Mouse (Mus musculus) T-cell, adult 2 months (primary cell): Measurements from ENCODE around the gene Fosl1.
"Not testable (repeated sequence)": the region's sequence is repeated elsewhere in the genome, so short reads cannot be mapped to it uniquely, and the experiment has no call there.

ENCODE experiments used
- DNase-seq: peaks from one replicate; pipeline ENCODE4 v3.0.0; 2022; ENCODE audit warnings: low spot score

Gene Fosl1

DNA sequence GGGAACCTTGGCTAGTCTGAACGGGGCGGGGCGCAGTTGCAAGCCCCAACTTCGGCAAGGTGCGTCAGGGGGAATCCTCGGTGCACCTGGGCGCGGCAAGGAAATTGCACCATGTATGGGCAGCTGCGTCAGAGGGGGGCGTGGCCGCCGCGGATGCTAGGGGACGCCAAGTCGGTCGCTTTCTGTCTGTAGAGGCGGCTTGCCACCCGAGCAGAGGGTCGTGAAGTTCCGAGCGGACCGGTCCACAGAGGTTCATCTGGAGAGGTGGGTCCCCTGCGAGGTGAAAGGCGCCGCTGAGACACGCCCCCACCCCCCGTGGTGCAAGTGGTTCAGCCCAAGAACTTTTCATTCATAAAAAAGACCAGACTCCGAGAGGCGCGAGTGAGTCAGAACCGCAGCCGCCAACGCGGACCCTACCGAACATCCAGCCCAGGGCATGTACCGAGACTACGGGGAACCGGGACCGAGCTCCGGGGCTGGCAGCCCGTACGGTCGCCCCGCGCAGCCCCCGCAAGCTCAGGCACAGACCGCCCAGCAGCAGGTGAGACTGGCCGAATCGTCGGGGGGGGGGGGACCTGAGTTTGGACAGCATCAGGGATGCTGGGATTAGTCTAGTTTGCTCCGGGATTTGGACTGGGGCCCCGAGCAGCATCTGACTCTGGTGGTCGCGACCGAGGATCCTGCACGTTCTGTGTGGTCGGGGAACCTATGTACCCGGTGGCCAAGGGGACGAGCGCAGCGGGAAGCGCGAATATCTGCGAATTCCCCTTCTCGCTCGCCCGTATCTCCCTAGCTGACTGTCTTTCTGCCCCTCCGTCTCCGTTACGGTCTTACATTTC is at the start of gene Fosl1:
Gene Fosl1, plus strand, starts transcription at position 33 of the 839 bp plus-strand sequence.
- peak; percentile 88 for DNase-seq

DNA sequence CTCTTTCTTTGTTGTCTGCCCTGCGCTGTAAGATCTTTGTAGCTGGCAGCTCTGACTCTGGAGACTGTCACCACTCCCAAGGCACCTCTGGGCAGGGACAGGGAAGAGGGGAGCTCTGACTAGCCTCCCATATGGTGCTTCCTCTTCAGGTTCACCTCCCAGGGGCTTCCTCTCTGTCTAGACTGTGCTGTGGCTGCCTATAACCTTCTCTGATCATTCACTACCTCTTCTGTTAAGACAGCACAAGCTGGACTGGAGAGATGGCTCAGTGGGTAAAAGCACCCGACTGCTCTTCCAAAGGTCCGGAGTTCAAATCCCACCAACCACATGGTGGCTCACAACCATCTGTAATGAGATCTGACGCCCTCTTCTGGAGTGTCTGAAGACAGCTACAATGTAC is 46.3 kb upstream of the Fosl1 start:
- DNase-seq: not testable (repeated sequence)

DNA sequence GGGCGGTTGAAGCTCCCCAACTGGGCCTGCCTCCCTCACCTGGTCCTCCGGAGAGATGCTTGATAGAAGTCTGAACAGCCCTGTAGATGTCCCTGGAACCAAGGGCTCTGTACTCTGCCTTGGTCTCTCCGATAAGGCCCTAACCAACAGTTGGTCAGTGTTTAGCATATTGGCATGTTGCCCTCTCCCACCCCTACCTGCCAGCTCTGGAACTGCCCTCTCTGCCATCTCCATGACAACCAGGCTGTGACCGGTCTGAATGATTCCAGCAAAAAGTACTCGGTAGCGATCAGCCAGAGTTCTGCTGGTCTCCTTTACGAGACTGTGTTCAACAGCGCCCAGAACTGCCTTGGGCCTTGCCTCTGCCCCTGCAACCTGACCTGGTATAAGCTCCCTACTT is 45.1 kb upstream of the Fosl1 start, which contains the start of gene Tsga10ip:
Gene Tsga10ip, minus strand, starts transcription at position 234 of the 400 bp plus-strand sequence.
- DNase-seq: no peak

DNA sequence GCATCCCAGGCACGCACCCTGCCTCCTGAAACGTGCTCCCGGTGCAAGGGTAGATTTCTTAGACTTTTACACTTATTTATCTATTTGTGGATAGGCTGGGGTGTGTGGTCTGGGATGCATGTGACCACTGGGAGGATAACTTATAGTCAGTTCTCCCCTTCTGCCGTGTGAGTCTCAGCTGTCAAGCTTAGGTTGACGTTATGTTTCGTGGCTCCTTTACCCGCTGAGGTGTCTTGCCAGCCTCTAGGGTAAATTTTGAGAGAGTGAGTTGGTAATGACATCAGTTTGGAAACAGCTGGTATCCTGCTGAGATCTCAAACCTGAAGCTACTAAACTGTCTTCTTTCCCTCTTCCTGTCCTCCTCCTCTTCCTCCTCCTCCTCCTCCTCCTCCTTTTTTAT is 41.4 kb upstream of the Fosl1 start:
- peak; percentile 62 for DNase-seq

DNA sequence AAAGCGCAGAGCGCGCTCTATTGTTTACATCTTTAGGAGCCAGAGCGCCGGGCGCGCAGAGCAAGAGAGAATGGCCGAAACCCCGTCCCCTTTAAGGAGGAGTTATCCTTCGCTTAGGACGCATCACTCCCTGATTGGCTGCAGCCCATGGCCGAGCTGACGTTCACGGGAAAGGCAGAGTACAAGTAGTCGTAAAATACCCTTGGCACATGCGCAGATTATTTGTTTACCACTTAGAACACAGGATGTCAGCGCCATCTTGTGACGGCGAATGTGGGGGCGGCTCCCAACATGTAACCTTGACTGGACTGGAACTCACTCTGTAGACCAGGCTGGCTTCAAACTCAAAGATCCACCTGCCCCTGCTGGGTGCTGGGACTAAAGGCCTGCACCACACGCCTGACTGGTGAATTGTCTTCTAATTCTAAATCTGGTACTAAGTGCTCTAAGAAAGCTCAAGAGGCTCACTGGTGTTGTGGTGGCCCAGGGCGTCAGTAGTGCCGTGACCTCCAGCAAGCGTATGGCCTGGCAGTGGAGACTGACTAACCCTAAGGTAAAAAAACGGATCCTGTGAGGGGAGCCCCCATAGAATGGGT is 40.7 kb upstream of the Fosl1 start:
- peak; percentile 76 for DNase-seq

- DNase-seq: peak; percentile 73
Measured at GRCm38 (mm10) chr19:5407133-5407532, 40.2 kb upstream of the Fosl1 start.

DNA sequence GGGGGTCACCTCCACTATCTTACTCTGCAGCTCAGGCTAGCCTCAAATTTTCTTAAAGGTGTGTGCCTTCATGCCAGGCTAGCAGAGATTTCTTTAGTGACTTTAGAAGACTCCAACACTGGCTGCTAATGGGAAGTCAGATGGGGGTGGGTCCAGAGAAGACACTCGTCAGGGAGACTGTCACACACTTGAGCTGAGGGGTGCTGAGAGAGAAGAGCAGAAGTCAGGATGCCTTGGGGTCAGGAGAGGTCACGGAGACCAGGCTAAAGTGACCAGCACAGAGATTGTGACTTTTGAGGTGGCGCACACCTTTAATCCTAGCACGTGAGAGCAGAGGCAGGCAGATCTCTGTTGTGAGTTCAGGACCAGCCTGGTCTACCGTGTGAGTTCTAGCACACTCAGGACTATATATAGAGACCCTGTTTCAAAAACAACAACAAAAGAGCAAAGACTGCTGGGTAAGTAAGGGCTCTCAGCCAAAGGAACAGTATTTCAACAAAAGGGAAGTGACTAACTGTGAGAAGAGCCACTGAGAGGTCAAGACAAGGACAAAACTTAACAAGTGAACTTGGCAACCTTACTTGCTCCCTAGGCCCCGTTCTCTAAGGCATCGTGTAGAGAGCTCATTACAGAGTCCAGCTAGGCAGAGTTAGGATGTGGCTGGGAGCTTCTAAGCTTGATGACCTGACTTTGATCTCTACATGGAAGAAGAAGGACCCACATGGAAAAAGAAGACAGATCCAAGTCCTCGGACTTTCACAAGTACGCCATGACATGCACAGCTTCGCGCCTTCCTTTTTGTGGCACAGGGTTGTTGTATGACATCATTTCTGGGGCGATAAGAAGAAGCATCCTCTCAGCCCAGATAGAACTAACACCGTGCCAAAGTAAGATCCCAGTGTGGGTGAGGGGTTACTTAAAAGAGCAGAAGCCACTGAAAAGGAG is 39.0 kb upstream of the Fosl1 start:
- no peak for DNase-seq

- DNase-seq: no peak
Measured at GRCm38 (mm10) chr19:5409068-5409467, 38.3 kb upstream of the Fosl1 start.

- no peak for DNase-seq
Measured at GRCm38 (mm10) chr19:5410641-5411040, 36.7 kb upstream of the Fosl1 start.

DNA sequence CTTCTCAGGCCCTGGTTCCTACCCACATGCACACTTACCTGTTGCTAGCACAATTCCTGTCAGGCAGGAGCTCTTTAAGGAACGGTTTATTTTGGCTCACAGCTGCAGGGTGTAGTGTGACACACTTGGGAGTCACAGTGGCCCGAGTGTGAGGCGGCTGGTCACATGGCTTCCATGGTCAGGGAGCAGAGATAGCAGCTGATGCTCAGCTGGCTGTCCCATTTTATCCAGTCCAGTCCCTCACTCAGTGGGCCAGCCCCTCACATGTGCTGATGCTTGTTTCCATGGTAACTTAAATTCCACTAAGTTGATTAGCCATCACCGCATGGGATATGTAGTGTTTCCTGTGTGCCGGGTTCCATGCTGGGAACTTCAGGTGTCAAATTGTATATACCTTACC is 35.4 kb upstream of the Fosl1 start:
- no peak for DNase-seq

- DNase-seq: no peak
Measured at GRCm38 (mm10) chr19:5413840-5414239, 33.5 kb upstream of the Fosl1 start.

DNA sequence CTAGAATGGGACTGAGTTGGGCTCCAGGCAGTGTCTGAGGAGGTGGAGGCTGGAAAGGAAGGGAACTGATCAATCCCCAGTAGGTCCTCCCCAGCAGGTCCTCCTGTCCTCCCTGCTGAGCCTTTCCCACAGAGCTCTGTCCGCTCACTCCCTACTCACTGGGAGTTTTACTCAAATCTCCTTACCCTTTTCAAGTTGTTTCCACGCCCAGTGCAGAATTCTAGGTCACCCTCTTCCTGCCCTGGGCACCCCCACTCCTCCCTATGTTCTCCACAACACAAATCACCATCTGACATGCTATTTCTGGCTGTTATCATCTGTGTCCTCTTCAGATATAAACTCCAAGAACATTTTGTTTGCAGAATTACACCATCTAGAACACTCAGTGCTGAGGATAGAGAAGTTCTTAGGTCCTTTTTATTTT is 32.8 kb upstream of the Fosl1 start:
- DNase-seq: no peak

GRCm38 (mm10) chr19:5418750-5419466 is 28.4 kb upstream of the Fosl1 start:
- no peak for DNase-seq

DNA sequence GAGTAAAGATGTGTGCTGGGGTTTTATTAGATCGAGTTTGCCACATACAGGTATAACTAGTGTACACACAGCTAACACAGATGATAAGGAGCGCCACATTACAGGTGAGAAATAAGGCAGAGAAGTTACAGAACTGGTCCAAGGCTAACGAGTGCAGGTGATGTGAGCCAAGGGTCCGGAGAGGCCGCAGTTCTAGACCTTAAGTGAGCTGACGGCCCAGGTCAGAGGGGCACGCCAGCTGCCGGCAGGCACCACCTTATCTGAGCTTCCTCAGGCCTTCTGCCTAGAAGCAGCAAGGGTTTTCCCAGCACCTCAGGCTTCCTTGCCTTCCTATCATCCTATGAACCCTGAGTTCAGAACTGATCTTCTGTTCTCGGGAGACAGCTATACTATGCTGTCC is 27.7 kb upstream of the Fosl1 start:
- DNase-seq: no peak

- no peak for DNase-seq
Measured at GRCm38 (mm10) chr19:5420579-5420978, 26.8 kb upstream of the Fosl1 start.

GRCm38 (mm10) chr19:5421784-5422183 is 25.6 kb upstream of the Fosl1 start:
- no peak for DNase-seq

DNA sequence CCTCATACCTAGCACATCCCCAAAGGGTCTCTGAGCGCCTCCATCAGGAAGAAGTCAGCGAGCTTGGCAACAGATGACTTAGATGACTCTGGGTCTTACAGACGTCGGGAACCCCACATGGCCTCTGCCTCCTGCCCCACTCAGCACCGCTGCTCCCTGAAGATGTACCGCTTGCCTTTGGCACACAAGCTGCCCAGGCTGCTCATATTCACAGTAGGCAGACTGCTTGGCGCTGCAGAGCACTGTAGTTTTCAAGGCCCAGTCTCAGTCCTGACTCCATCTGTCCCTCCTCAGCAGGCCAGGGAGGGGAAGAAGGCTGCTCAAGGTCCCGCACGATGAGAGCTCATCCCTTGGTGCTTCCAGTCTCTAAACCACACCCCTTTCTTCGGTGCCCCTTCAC is 25.1 kb upstream of the Fosl1 start:
- no peak for DNase-seq

- DNase-seq: no peak
Measured at GRCm38 (mm10) chr19:5422895-5423443, 24.4 kb upstream of the Fosl1 start.

- no peak for DNase-seq
Measured at GRCm38 (mm10) chr19:5423561-5423960, 23.8 kb upstream of the Fosl1 start.

- peak; percentile 66 for DNase-seq
Measured at GRCm38 (mm10) chr19:5424092-5424781, 23.1 kb upstream of the Fosl1 start.
